Mouse (Mus musculus): ENCODE results near the gene Mrpl39. TPM values are rescaled to one million over a fixed set of nuclear protein-coding genes. Genes with fewer than 3 reads are reported as not detected.

Mrpl39 gene
- polyA plus RNA-seq, 1 experiment: 53.2 TPM

- Histone ChIP-seq H3K27ac (ENCODE audit: insufficient read depth, low read length) (no peak overlapping the region), H3K4me1 (ENCODE audit: control insufficient read depth, insufficient read depth, low read length) (no peaks in the 10 kb centered on the region), H3K4me3 (ENCODE audit: low read depth, low read length) (no peak overlapping the region), H3K27me3 (ENCODE audit: control insufficient read depth, insufficient read depth, low read length, poor library complexity, severe bottlenecking) (no peaks in the 10 kb centered on the region), H3K9ac (ENCODE audit: low read depth, poor library complexity, severe bottlenecking) (no peak overlapping the region), H3K36me3 (ENCODE audit: control insufficient read depth, insufficient read depth, low read length, poor library complexity, severe bottlenecking) (no peaks in the 10 kb centered on the region), H3K9me3 (replicated peaks; ENCODE audit: control insufficient read depth, insufficient read depth, low read length, poor library complexity, severe bottlenecking) (no peaks in the 10 kb centered on the region)
- TF ChIP-seq POLR2A (IDR thresholded peaks at IDR 0.05; ENCODE audit: insufficient read depth, low read length) (no peak), CTCF (IDR thresholded peaks at IDR 0.05; ENCODE audit: low read depth, low read length) (no peak), EP300 (IDR thresholded peaks at IDR 0.05; ENCODE audit: insufficient read depth, low read depth, low read length) (no peak)
Observed at GRCm38 (mm10) chr16:84713926-84714325, 21.6 kb downstream of the Mrpl39 start.

- H3K9ac ChIP-seq (ENCODE audit: low read depth, poor library complexity, severe bottlenecking): no peak overlapping the region
- TF ChIP-seq EP300 (IDR thresholded peaks at IDR 0.05; ENCODE audit: insufficient read depth, low read depth, low read length): no peak
- no peak for TF ChIP-seq POLR2A (IDR thresholded peaks at IDR 0.05; ENCODE audit: insufficient read depth, low read length)
- TF ChIP-seq CTCF (IDR thresholded peaks at IDR 0.05; ENCODE audit: low read depth, low read length): no peak
Observed at GRCm38 (mm10) chr16:84713156-84713555, 22.4 kb downstream of the Mrpl39 start.

GRCm38 (mm10) chr16:84708649-84709048, 26.9 kb downstream of the Mrpl39 start:
- Histone ChIP-seq H3K27me3 (ENCODE audit: control insufficient read depth, insufficient read depth, low read length, poor library complexity, severe bottlenecking) (peaks cover 3% of the 10 kb centered on the region; the same call in 1 of the 2 replicates), H3K9me3 (replicated peaks; ENCODE audit: control insufficient read depth, insufficient read depth, low read length, poor library complexity, severe bottlenecking) (no peaks in the 10 kb centered on the region), H3K4me3 (ENCODE audit: low read depth, low read length) (no peak overlapping the region), H3K4me1 (ENCODE audit: control insufficient read depth, insufficient read depth, low read length) (no peaks in the 10 kb centered on the region), H3K9ac (ENCODE audit: low read depth, poor library complexity, severe bottlenecking) (no peak overlapping the region), H3K27ac (ENCODE audit: insufficient read depth, low read length) (no peak overlapping the region), H3K36me3 (ENCODE audit: control insufficient read depth, insufficient read depth, low read length, poor library complexity, severe bottlenecking) (no peaks in the 10 kb centered on the region)
- TF ChIP-seq POLR2A (IDR thresholded peaks at IDR 0.05; ENCODE audit: insufficient read depth, low read length) (no peak), CTCF (IDR thresholded peaks at IDR 0.05; ENCODE audit: low read depth, low read length) (no peak), EP300 (IDR thresholded peaks at IDR 0.05; ENCODE audit: insufficient read depth, low read depth, low read length) (no peak)

More at GRCm38 (mm10) chr16:84713156-84713555, 22.4 kb downstream of the Mrpl39 start:
- H3K36me3 ChIP-seq (ENCODE audit: control insufficient read depth, insufficient read depth, low read length, poor library complexity, severe bottlenecking): no peaks in the 10 kb centered on the region
- H3K4me1 ChIP-seq (ENCODE audit: control insufficient read depth, insufficient read depth, low read length): no peaks in the 10 kb centered on the region
- no peak overlapping the region for H3K4me3 ChIP-seq (ENCODE audit: low read depth, low read length)
- no peaks in the 10 kb centered on the region for H3K9me3 ChIP-seq (replicated peaks; ENCODE audit: control insufficient read depth, insufficient read depth, low read length, poor library complexity, severe bottlenecking)
- no peak overlapping the region for H3K27ac ChIP-seq (ENCODE audit: insufficient read depth, low read length)
- no peaks in the 10 kb centered on the region for H3K27me3 ChIP-seq (ENCODE audit: control insufficient read depth, insufficient read depth, low read length, poor library complexity, severe bottlenecking)

DNA sequence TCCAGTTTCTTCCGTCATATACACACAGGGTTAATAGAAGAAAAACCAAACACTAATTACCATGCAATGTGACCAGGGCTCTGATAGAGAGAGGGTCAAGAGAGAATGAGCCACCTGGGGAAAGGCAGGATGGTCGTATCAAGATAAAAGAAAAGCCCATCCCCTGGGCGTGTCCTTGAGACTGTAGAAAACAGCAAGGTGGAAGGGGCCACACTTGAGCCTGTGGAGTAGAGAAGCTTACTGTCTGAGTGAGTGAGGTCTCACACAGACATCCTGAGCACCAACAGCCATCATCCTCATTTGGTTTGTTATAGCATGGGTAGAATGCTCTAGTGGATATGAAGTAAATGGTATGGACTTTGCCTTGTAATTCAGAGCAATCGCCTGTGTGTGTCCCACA, 27.7 kb downstream of the Mrpl39 start:
- Histone ChIP-seq H3K27ac (ENCODE audit: insufficient read depth, low read length) (no peak overlapping the region), H3K4me1 (ENCODE audit: control insufficient read depth, insufficient read depth, low read length) (no peaks in the 10 kb centered on the region), H3K9me3 (replicated peaks; ENCODE audit: control insufficient read depth, insufficient read depth, low read length, poor library complexity, severe bottlenecking) (no peaks in the 10 kb centered on the region), H3K27me3 (ENCODE audit: control insufficient read depth, insufficient read depth, low read length, poor library complexity, severe bottlenecking) (peaks cover 7% of the 10 kb centered on the region), H3K4me3 (ENCODE audit: low read depth, low read length) (no peak overlapping the region), H3K9ac (ENCODE audit: low read depth, poor library complexity, severe bottlenecking) (no peak overlapping the region), H3K36me3 (ENCODE audit: control insufficient read depth, insufficient read depth, low read length, poor library complexity, severe bottlenecking) (no peaks in the 10 kb centered on the region)
- TF ChIP-seq POLR2A (IDR thresholded peaks at IDR 0.05; ENCODE audit: insufficient read depth, low read length) (no peak), EP300 (IDR thresholded peaks at IDR 0.05; ENCODE audit: insufficient read depth, low read depth, low read length) (no peak), CTCF (IDR thresholded peaks at IDR 0.05; ENCODE audit: low read depth, low read length) (no peak)

GRCm38 (mm10) chr16:84706571-84706970, 29.0 kb downstream of the Mrpl39 start:
- H3K4me1 ChIP-seq (ENCODE audit: control insufficient read depth, insufficient read depth, low read length): no peaks in the 10 kb centered on the region
- TF ChIP-seq POLR2A (IDR thresholded peaks at IDR 0.05; ENCODE audit: insufficient read depth, low read length) (no peak), CTCF (IDR thresholded peaks at IDR 0.05; ENCODE audit: low read depth, low read length) (no peak), EP300 (IDR thresholded peaks at IDR 0.05; ENCODE audit: insufficient read depth, low read depth, low read length) (no peak)
- no peak overlapping the region for H3K27ac ChIP-seq (ENCODE audit: insufficient read depth, low read length)
- H3K4me3 ChIP-seq (ENCODE audit: low read depth, low read length): no peak overlapping the region
- no peaks in the 10 kb centered on the region for H3K9me3 ChIP-seq (replicated peaks; ENCODE audit: control insufficient read depth, insufficient read depth, low read length, poor library complexity, severe bottlenecking)
- peaks cover 7% of the 10 kb centered on the region for H3K27me3 ChIP-seq (ENCODE audit: control insufficient read depth, insufficient read depth, low read length, poor library complexity, severe bottlenecking)
- no peaks in the 10 kb centered on the region for H3K36me3 ChIP-seq (ENCODE audit: control insufficient read depth, insufficient read depth, low read length, poor library complexity, severe bottlenecking)
- no peak overlapping the region for H3K9ac ChIP-seq (ENCODE audit: low read depth, poor library complexity, severe bottlenecking)

DNA sequence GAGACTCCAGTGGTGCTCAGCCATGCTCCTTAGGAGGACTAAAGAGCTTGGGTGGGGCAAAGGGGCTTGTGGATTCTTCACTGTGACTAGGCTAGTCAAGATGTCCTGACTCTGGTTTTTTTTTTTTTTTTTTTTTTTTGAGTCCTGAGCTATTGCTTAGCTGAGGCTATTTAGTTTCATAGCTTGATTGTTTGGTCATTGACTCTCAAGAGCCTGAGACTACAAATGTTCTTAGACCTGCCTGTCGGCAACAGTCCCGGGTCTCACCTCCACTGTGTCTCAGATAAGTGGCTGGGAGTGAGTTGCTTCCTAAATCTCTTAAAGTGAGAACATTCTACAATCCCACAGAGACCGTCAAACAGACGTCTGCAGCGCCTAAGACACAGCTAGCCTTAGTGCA, 30.0 kb downstream of the Mrpl39 start:
- no peak for TF ChIP-seq EP300 (IDR thresholded peaks at IDR 0.05; ENCODE audit: insufficient read depth, low read depth, low read length)
- no peak for TF ChIP-seq POLR2A (IDR thresholded peaks at IDR 0.05; ENCODE audit: insufficient read depth, low read length)
- TF ChIP-seq CTCF (IDR thresholded peaks at IDR 0.05; ENCODE audit: low read depth, low read length): no peak
- no peaks in the 10 kb centered on the region for H3K36me3 ChIP-seq (ENCODE audit: control insufficient read depth, insufficient read depth, low read length, poor library complexity, severe bottlenecking)
- no peaks in the 10 kb centered on the region for H3K9me3 ChIP-seq (replicated peaks; ENCODE audit: control insufficient read depth, insufficient read depth, low read length, poor library complexity, severe bottlenecking)
- H3K27me3 ChIP-seq (ENCODE audit: control insufficient read depth, insufficient read depth, low read length, poor library complexity, severe bottlenecking): peaks cover 7% of the 10 kb centered on the region
- no peak overlapping the region for H3K9ac ChIP-seq (ENCODE audit: low read depth, poor library complexity, severe bottlenecking)
- no peak overlapping the region for H3K27ac ChIP-seq (ENCODE audit: insufficient read depth, low read length)
- no peaks in the 10 kb centered on the region for H3K4me1 ChIP-seq (ENCODE audit: control insufficient read depth, insufficient read depth, low read length)
- H3K4me3 ChIP-seq (ENCODE audit: low read depth, low read length): no peak overlapping the region
